Mouse (Mus musculus): ENCODE data around the gene Dnah2.

Gene Dnah2

DNA sequence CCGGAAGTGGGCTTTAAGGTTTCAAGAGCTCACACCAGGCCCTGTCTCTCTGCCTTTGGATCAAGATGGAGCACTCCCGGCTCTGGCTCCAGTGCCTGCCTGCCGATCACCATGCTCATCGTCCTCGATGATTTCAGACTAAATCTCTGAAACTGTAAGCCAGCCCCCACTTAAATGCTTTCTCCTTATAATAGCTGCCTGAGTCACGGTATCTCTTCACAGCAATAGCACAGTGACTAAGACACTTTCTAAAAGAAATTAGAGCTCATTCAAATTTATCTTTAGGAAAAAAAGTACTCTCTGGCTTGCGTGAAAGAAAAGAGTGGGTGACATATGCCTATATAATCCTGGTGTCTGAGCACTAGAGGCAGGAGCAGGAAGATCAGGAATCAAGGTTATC, 84.9 kb downstream of the Dnah2 start:
- no peak for DNase-seq (ENCODE audit: low read depth)

- DNase-seq (ENCODE audit: low read depth): no peak
Observed at GRCm38 (mm10) chr11:69461568-69461967, 87.3 kb downstream of the Dnah2 start.

GRCm38 (mm10) chr11:69459883-69460282, 89.0 kb downstream of the Dnah2 start:
- DNase-seq (ENCODE audit: low read depth): no peak

DNA sequence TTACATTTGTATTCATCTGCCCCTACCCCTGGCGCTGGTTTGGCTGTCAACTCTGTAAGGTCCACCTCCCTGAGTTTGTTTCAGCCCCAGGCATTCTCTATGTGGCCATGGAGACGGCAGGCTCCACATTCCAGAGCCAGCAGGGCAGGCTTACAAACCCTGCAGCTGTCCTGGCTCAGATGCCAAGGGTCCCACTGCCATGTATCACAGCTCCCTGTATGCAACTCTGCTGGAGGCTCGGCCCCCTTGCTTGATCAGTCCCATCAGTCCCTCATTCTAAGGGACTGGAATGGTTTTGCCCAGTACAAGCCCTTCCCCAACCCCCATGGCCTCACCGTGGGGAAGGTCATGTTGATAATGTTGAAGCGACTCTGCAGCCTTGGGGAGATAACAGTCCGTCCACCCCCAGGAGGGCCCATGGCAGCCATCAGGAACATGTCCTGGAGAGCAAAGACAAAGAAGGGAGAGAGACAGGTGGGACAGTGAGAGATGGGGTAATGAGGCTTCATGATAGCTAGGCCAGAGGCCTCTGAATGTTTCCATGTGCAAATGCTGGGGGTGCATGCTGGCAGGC, 91.8 kb downstream of the Dnah2 start:
- no peak for DNase-seq (ENCODE audit: low read depth)

- no peak for DNase-seq (ENCODE audit: low read depth)
Observed at GRCm38 (mm10) chr11:69452114-69452867, 96.6 kb downstream of the Dnah2 start.

DNA sequence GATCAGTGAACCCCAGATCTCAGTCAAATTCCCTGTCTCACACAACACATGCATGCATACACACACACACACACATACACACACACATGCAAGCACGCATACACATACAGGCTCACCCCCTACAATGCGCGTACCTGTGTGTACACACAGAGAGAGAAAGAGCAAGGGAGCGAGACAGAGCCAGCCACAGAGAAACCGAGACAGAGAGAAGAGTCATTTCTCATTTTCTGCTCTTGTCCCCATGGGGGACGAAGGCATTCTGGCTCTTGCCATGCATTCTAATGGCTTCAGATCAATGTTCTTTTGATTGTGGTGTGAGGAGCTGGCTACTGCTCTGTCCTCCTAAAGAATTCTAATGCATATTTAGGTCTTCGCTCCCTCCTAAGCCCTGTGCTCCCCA, 101.6 kb downstream of the Dnah2 start:
- no peak for DNase-seq (ENCODE audit: low read depth)

DNA sequence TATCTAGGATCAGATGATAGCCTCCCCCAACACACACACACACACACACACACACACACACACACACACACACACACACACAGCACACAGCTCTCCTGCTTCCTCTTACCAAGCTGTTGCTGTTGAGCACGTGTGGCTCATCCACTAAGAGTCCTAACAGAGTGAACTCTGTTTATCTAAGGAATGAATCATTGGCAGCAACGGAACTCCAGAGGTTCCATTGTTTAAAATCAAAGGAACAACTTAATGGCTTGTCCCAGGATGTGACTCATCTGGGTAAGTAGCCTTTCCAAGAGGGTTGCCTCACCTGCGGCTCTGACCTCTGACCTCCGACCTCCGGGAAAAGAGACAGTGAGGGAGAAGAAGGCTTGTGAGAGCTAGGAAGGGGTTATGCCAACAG, 105.6 kb downstream of the Dnah2 start:
- DNase-seq (ENCODE audit: low read depth): no peak

GRCm38 (mm10) chr11:69437291-69437690, 111.6 kb downstream of the Dnah2 start:
- DNase-seq (ENCODE audit: low read depth): no peak

DNA sequence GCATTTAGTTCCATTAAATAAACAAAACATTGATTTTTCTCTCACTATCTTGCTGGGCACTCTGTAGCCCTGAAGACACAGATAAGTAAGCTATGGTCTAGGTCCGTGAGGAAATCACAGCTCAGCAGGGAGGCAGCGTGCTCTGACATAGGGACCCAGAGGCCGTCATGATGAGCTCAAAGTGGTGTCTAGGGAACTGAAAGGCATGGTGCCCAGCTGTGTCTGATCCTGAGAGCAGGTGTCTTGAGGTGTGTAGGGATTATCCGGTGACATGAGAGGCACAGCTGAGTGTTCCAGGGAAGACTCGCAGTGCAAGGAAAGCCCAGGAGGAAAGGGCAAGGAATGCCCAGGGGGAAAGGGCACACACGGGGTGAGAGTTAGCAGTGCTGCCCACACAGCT, 115.7 kb downstream of the Dnah2 start:
- no peak for DNase-seq (ENCODE audit: low read depth)

DNA sequence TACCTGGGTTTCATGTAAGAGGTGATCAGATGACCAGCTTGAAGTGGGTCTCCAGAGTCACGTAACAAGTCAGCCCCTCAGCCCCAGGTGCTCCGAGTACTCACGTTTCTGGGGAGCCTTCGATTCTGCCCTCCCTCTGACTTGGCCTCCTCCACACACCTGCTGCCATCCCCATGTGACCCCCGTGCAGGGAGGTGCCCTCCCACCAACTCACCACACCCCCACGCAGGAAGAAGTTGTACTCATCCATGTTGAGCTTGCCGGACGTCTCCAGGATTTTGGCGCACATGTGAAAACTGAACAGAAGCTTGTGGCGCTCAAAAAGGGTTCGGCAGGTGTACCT, 116.3 kb downstream of the Dnah2 start:
- no peak for DNase-seq (ENCODE audit: low read depth)

- peak; percentile 90 for DNase-seq (ENCODE audit: low read depth)
Observed at GRCm38 (mm10) chr11:69431829-69432639, 116.9 kb downstream of the Dnah2 start.

DNA sequence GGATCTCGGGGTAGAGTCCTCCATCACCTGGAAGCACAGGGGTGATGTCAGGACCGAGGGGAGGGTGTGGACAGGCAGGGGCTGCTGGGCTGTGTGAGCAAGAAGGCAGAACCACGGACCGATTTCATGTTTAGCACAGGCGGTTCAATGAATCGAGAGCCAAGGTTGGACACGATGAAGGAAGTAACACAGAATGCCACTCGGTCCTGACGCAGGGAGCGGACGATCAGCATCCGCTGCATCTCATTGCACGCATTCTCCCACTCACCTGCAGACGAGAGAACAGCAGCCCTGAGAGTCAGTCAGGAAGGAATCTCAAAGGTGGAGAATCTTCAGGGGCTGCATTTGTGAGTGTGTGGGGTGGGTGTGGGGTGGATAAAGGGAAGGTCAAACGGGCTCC, 118.3 kb downstream of the Dnah2 start:
- no peak for DNase-seq (ENCODE audit: low read depth)

GRCm38 (mm10) chr11:69429313-69429712, 119.6 kb downstream of the Dnah2 start:
- no peak for DNase-seq (ENCODE audit: low read depth)

- peak; percentile 52 for DNase-seq (ENCODE audit: low read depth)
Observed at GRCm38 (mm10) chr11:69428751-69429150, 120.2 kb downstream of the Dnah2 start.

GRCm38 (mm10) chr11:69426246-69426645, 122.7 kb downstream of the Dnah2 start:
- no peak for DNase-seq (ENCODE audit: low read depth)

GRCm38 (mm10) chr11:69423885-69424284, 125.0 kb downstream of the Dnah2 start:
- no peak for DNase-seq (ENCODE audit: low read depth)

GRCm38 (mm10) chr11:69422842-69423241, 126.1 kb downstream of the Dnah2 start:
- DNase-seq (ENCODE audit: low read depth): no peak

- DNase-seq (ENCODE audit: low read depth): no peak
Observed at GRCm38 (mm10) chr11:69421131-69421977, 127.6 kb downstream of the Dnah2 start.

- no peak for DNase-seq (ENCODE audit: low read depth)
Observed at GRCm38 (mm10) chr11:69420554-69421000, 128.3 kb downstream of the Dnah2 start.

DNA sequence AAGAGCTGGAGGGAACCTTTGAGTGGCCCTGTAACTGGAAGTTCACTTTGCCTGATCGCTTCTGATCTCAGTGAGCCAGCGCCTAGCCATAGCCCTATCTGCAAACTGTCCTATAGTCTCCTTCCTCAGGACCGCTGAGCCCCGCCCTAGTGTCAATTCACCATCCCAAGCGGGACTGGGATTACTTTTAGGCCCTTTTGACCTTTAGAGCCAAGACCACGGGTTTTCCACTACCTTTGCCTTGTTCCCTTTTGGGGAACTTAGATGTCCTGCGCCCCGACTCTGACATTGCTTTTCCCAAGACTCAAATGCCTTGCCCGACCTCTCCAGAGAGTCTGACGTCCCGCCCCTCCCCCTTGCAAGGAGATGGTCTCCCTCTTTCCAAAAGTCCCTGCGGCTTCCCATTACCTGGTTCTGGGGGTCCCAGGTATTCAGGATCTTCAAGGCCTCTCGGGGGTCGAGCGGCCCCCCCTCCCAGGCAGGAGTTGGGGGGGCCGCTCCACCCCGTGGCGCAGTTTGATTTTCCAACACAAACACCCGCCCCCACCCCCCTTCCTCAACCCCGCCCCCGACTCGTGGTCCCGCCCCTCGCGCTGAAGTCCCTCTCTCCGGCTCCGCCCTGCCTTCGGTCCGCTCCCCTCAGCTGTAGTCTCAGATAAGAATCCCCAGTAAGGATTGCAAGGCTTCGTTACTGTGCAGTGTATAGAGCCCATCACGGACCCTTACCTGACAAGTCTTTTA, 128.9 kb downstream of the Dnah2 start:
- DNase-seq (ENCODE audit: low read depth): peak; percentile 70

DNA sequence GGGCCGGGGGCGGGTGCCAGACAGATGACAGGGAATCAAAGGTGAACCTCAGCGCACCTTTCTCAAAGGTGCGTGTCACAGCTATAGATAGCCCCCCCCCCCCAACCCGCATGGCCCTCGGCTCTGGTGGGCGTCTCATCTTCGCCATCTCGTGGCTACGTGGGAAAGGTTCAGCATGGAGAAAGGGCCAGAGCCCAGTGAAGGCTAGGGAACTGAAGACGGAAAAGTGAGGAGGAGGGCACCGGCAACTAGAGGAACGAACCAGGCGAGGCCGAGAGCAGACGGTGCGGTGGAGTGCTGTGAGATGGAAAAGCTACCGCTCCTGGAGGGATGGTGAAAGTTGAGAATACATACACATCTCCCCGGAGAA, 129.5 kb downstream of the Dnah2 start:
- peak; percentile 69 for DNase-seq (ENCODE audit: low read depth)
